Mouse (Mus musculus) kidney, adult 2 months (tissue): Measurements from ENCODE around the gene Tnrc6a. TPM values are rescaled to one million over a fixed set of nuclear protein-coding genes. Genes with fewer than 3 reads are reported as not detected.

Experiments used
- DNase-seq: peaks from one replicate; pipeline ENCODE4 v3.0.0; 2021
- H3K27ac ChIP-seq: fragments of 200-500 bp; 2 replicates; pipeline ENCODE4 v1.5.1; 2012; ENCODE audit warnings: low read depth, low read length, control low read depth, inconsistent platforms; ENCODE audit not compliant: insufficient read depth
- H3K27me3 ChIP-seq: fragments of 200-500 bp; replicated peaks from 2 replicates; pipeline ENCODE4 v1.6.1; 2012; ENCODE audit warnings: mild to moderate bottlenecking, moderate library complexity, low read length, inconsistent platforms; ENCODE audit not compliant: control insufficient read depth, insufficient read depth
- H3K36me3 ChIP-seq: fragments of 200-500 bp; 2 replicates; pipeline ENCODE4 v1.6.1; 2012; ENCODE audit warnings: mild to moderate bottlenecking, moderate library complexity, low read length, inconsistent platforms; ENCODE audit not compliant: control insufficient read depth, insufficient read depth
- H3K4me1 ChIP-seq: fragments of 200-500 bp; 2 replicates; pipeline ENCODE4 v1.6.1; 2011; ENCODE audit warnings: low read length; ENCODE audit not compliant: control insufficient read depth, insufficient read depth
- H3K4me3 ChIP-seq: fragments of 200-500 bp; 2 replicates; pipeline ENCODE4 v1.5.1; 2011; ENCODE audit warnings: mild to moderate bottlenecking, low read depth, low read length, control low read depth; ENCODE audit not compliant: insufficient read depth
- CTCF ChIP-seq: fragments of 200-500 bp; conservative IDR thresholded peaks from 2 replicates; pipeline ENCODE4 v1.5.1; 2011; ENCODE audit warnings: low read depth, mild to moderate bottlenecking, control low read depth, low read length, moderate library complexity, mixed read lengths; ENCODE audit not compliant: insufficient read depth, insufficient read length
- POLR2A ChIP-seq: fragments of 200-500 bp; IDR thresholded peaks from one replicate; pipeline ENCODE4 v1.6.1; 2011; ENCODE audit warnings: low read depth, low read length, control low read depth
- WGBS: fragments of 180-500 bp; shearing (Covaris S2); methylation state at CpG from one replicate; pipeline ENCODE4 v1.1.7; 2018; 5-methylcytosine and 5-hydroxymethylcytosine counted together
- polyA plus RNA-seq: library from polyadenylated mRNA; depleted of rRNA; stranded (reverse); fragments of >200 nt; gene quantifications from 2 replicates; pipeline ENCODE4 v1.2.3, GENCODE M21; 2012

Tnrc6a gene
- polyA plus RNA-seq, 1 experiment = 28.9 TPM

DNA sequence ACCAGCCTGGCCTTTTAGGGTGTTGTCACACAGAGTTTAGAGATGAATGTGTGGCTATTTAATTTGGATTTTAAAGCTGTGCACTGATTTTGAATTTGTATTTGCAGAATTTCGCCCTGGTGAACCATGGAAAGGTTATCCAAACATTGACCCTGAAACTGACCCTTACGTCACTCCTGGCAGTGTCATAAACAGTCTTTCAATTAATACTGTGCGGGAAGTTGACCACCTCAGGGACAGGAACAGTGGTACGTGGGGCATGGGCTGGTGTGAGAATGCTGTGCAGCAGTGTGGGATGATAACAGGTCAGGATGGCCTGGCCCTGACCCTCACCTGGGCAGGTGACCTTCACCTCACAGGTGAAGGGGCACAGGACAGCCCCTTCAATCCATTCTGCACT lies 63.6 kb downstream of the Tnrc6a start:
- Histone ChIP-seq H3K27me3 (no peaks in the 10 kb centered on the region), H3K36me3 (peaks cover 13% of the 10 kb centered on the region), H3K27ac (no peak overlapping the region), H3K4me3 (no peak overlapping the region), H3K4me1 (peaks cover 5% of the 10 kb centered on the region)
- DNase-seq = no peak
- 66% methylated on average over 4 of the region's 4 CpGs for WGBS
- TF ChIP-seq CTCF = no peak
- TF ChIP-seq POLR2A = no peak

DNA sequence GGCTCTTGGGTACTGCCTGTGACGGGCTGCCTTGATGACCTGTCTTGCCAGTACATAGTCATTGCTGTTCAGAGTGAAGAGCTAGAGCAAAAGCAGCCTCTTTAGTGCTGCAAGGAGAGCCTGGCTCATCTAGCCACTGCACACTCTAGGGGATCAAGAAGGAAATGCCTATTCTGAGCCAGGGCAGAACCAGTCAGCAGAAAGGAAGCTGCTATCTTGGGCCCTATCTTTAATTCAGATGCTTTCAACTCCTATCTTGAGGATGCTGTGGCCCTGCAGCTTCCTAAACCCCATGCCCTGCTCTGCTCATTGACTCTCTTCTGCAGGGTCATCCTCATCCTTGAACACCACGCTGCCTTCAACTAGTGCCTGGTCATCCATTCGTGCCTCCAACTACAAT lies 64.8 kb downstream of the Tnrc6a start:
- H3K36me3 ChIP-seq = peaks cover 14% of the 10 kb centered on the region
- no peak overlapping the region for H3K4me3 ChIP-seq
- H3K4me1 ChIP-seq = peaks cover 3% of the 10 kb centered on the region; the same call in 1 of the 2 replicates
- no peak for DNase-seq
- H3K27me3 ChIP-seq = no peaks in the 10 kb centered on the region
- H3K27ac ChIP-seq = no peak overlapping the region
- 80% methylated on average over 3 of the region's 3 CpGs for WGBS
- TF ChIP-seq CTCF = no peak
- TF ChIP-seq POLR2A = no peak

DNA sequence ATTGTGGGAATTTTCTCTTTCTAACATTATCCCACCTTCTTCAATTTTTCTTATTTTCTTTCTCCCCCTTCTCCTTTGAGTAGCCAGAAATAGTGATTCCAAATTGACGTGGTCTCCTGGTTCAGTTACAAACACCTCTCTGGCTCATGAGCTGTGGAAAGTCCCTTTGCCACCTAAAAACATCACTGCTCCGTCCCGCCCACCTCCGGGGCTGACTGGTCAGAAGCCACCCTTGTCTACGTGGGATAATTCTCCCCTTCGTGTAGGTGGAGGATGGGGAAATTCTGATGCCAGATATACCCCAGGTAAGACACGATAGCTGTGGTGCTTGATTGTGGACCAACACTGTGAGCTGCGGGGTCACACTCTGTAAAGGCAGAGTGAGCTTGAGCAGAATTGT lies 66.1 kb downstream of the Tnrc6a start:
- H3K27me3 ChIP-seq = no peaks in the 10 kb centered on the region
- DNase-seq = no peak
- no peak overlapping the region for H3K27ac ChIP-seq
- H3K36me3 ChIP-seq = peaks cover 7% of the 10 kb centered on the region
- 91% methylated on average over 8 of the region's 8 CpGs for WGBS
- H3K4me3 ChIP-seq = no peak overlapping the region
- TF ChIP-seq CTCF = no peak
- TF ChIP-seq POLR2A = no peak
- no peaks in the 10 kb centered on the region for H3K4me1 ChIP-seq

DNA sequence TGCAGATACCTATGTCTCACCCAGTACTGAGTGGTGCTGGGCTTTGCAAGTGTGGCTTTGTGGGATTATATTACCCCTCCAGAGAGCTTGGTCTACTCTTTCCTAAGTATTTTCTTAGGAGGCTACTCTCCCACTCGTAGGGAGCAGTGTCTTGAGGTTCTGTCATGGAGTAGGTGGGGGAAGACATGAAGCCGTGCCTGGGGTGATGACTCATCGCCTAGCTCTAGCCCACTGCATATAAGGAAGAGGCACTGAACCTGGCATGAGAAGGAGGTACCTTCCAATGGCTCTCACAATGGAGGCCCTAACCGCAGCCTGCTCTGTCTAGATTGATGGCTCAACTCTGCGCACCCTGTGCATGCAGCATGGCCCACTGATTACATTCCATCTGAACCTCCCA lies 68.0 kb downstream of the Tnrc6a start:
- H3K36me3 ChIP-seq = peaks cover 6% of the 10 kb centered on the region
- no peaks in the 10 kb centered on the region for H3K27me3 ChIP-seq
- TF ChIP-seq CTCF (no peak), POLR2A (no peak)
- H3K4me1 ChIP-seq = no peaks in the 10 kb centered on the region
- WGBS = 68% methylated on average over 5 of the region's 5 CpGs
- no peak overlapping the region for H3K4me3 ChIP-seq
- no peak overlapping the region for H3K27ac ChIP-seq
- no peak for DNase-seq

DNA sequence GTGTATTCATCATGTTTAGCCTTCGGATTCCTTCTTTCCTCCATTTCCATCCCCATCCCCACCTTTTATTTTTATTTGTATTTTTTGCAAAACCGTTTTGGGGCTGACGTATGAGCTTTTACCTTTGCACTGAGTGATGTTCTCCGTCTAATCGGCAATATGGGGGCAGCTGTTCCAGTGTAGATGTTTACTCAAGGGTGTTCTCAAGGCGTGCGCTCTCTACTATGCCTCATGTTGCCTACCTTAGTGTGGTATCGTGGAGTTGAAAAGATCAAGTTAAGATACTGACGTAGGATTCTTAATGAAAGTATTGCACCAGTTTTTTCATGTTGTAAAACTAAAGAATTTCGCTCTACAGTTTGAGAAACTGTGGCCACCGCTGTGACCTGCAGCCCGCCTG lies 69.5 kb downstream of the Tnrc6a start:
- no peak for TF ChIP-seq POLR2A
- no peak for TF ChIP-seq CTCF
- H3K4me3 ChIP-seq = no peak overlapping the region
- 0 out of 2 replicates have a peak, but pooled peaks cover 2% of the 10 kb centered on the region for H3K4me1 ChIP-seq
- H3K27ac ChIP-seq = no peak overlapping the region
- no peak for DNase-seq
- H3K27me3 ChIP-seq = no peaks in the 10 kb centered on the region
- H3K36me3 ChIP-seq = peaks cover 5% of the 10 kb centered on the region
- WGBS = 85% methylated on average over 12 of the region's 12 CpGs

DNA sequence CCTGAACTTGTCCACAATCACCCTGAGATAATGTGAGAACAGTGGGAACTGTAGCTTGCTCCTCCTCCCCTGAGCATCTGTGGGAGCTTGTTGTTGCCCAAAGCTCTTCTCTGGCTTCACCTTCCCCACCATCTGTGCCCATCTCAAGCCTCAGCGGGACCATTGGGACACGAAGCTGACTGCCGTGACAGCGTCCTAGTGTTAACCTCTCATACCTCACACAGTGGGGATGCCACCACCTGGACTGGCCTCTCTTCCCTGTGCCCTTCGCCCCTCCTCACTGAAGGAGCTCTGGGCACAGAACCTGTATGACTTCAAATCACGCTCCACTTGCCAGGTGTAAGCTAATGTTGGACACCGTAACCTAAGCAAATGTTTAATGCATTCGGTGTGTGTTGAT lies 71.0 kb downstream of the Tnrc6a start:
- WGBS = 75% methylated on average over 8 of the region's 8 CpGs
- no peaks in the 10 kb centered on the region for H3K27me3 ChIP-seq
- TF ChIP-seq POLR2A (no peak), CTCF (no peak)
- no peak overlapping the region for H3K27ac ChIP-seq
- peak; percentile 21 for DNase-seq
- H3K4me1 ChIP-seq = peaks cover 11% of the 10 kb centered on the region; the same call in 1 of the 2 replicates
- H3K4me3 ChIP-seq = no peak overlapping the region
- H3K36me3 ChIP-seq = peaks cover 4% of the 10 kb centered on the region

DNA sequence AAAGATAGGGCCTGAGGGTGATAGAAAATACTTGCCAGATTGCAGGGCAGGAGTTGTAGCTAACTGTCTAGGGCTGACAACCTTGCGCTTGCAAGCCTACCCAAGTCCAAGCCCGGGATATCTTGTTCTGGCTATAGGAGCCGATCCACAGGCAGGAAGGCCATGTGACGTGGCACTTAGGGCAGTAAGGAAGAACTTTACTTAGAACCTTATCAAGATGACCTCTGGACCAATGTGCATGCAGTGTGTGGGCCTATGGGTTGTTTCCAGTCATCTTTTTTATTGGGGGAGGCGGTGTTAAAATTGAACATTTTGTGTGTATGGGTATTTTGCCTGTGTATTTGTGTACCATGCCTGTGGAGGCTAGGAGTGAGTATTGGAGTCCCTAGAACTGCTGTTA lies 72.7 kb downstream of the Tnrc6a start:
- no peak for DNase-seq
- no peaks in the 10 kb centered on the region for H3K27me3 ChIP-seq
- H3K36me3 ChIP-seq = peaks cover 4% of the 10 kb centered on the region
- H3K27ac ChIP-seq = no peak overlapping the region
- no peak for TF ChIP-seq POLR2A
- no peak for TF ChIP-seq CTCF
- peaks cover 14% of the 10 kb centered on the region; the same call in 1 of the 2 replicates for H3K4me1 ChIP-seq
- no peak overlapping the region for H3K4me3 ChIP-seq
- WGBS = 84% methylated on average over 5 of the region's 5 CpGs
